Mouse (Mus musculus): ENCODE data around the gene Tnpo2. TPM values are rescaled to one million over a fixed set of nuclear protein-coding genes. Genes with fewer than 3 reads are reported as not detected.

Gene Tnpo2
- total RNA-seq, 2 experiments from 2014 or later: 13.2 to 17.7 TPM

- ATAC-seq (ENCODE audit: poor library complexity, severe bottlenecking): no peak
Measured at GRCm38 (mm10) chr8:85100076-85100665, 63.5 kb downstream of the Tnpo2 start.

Other genes with a start within 250 kb of the Tnpo2 start
- gene Nfix, start 236.6 kb upstream of the Tnpo2 start, total RNA-seq (2015): 23.8 and 26.9 TPM in 2 replicates
- gene Nfix, start 236.6 kb upstream of the Tnpo2 start, total RNA-seq (2017): 7.7 and 17.0 TPM in 2 replicates
- 1.4 and 2.6 TPM in 2 replicates for gene Dand5, start 214.1 kb upstream of the Tnpo2 start, total RNA-seq (2015)
- gene Dand5, start 214.1 kb upstream of the Tnpo2 start, total RNA-seq (2017): 0.28 and 4.4 TPM in 2 replicates
- 6.3 and 6.6 TPM in 2 replicates for gene Gadd45gip1, start 205.4 kb upstream of the Tnpo2 start, total RNA-seq (2015)
- gene Gadd45gip1, start 205.4 kb upstream of the Tnpo2 start, total RNA-seq (2017): 13.9 and 20.5 TPM in 2 replicates
- gene Rad23a, start 196.2 kb upstream of the Tnpo2 start, total RNA-seq (2015): 35.6 and 36.9 TPM in 2 replicates
- 27.6 and 29.5 TPM in 2 replicates for gene Rad23a, start 196.2 kb upstream of the Tnpo2 start, total RNA-seq (2017)
- gene Calr, start 190.0 kb upstream of the Tnpo2 start, total RNA-seq (2015): 163 and 187 TPM in 2 replicates
- gene Calr, start 190.0 kb upstream of the Tnpo2 start, total RNA-seq (2017): 821 and 830 TPM in 2 replicates
- gene Farsa, start 179.9 kb upstream of the Tnpo2 start, total RNA-seq (2015): 11.6 and 17.3 TPM in 2 replicates
- gene Farsa, start 179.9 kb upstream of the Tnpo2 start, total RNA-seq (2017): 49.7 and 53.4 TPM in 2 replicates
- 67.7 and 97.1 TPM in 2 replicates for gene Syce2, start 164.8 kb upstream of the Tnpo2 start, total RNA-seq (2015)
- 46.2 and 47.5 TPM in 2 replicates for gene Syce2, start 164.8 kb upstream of the Tnpo2 start, total RNA-seq (2017)
- gene Gcdh, start 143.0 kb upstream of the Tnpo2 start, total RNA-seq (2015): 7.4 and 8.8 TPM in 2 replicates
- 9.7 and 11.9 TPM in 2 replicates for gene Gcdh, start 143.0 kb upstream of the Tnpo2 start, total RNA-seq (2017)
- gene Klf1, start 135.0 kb upstream of the Tnpo2 start, total RNA-seq (2015): 2.0 and 5.2 TPM in 2 replicates
- gene Klf1, start 135.0 kb upstream of the Tnpo2 start, total RNA-seq (2017): 1.8 and 8.7 TPM in 2 replicates
- gene Dnase2a, start 128.4 kb upstream of the Tnpo2 start, total RNA-seq (2015): 15.2 and 30.1 TPM in 2 replicates
- 27.4 and 39.0 TPM in 2 replicates for gene Dnase2a, start 128.4 kb upstream of the Tnpo2 start, total RNA-seq (2017)
- 0.02 TPM in 1 of 2 replicates, not detected in the other for gene Mast1, start 99.6 kb upstream of the Tnpo2 start, total RNA-seq (2015)
- gene Mast1, start 99.6 kb upstream of the Tnpo2 start, total RNA-seq (2017): 0.07 and 0.08 TPM in 2 replicates
- not detected in 2 replicates for gene Rtbdn, start 89.9 kb upstream of the Tnpo2 start, total RNA-seq (2015)
- gene Rtbdn, start 89.9 kb upstream of the Tnpo2 start, total RNA-seq (2017): not detected in 2 replicates
- 3.2 TPM in 1 of 2 replicates, not detected in the other for gene Gm49661, start 67.5 kb upstream of the Tnpo2 start, total RNA-seq (2015)
- not detected in 2 replicates for gene Gm49661, start 67.5 kb upstream of the Tnpo2 start, total RNA-seq (2017)
- gene Prdx2, start 67.3 kb upstream of the Tnpo2 start, total RNA-seq (2015): 180 and 184 TPM in 2 replicates
- 230 and 256 TPM in 2 replicates for gene Prdx2, start 67.3 kb upstream of the Tnpo2 start, total RNA-seq (2017)
- gene Rnaseh2a, start 67.1 kb upstream of the Tnpo2 start, total RNA-seq (2015): 56.8 and 75.8 TPM in 2 replicates
- gene Rnaseh2a, start 67.1 kb upstream of the Tnpo2 start, total RNA-seq (2017): 41.1 and 49.0 TPM in 2 replicates
- 45.5 and 60.4 TPM in 2 replicates for gene Junb, start 58.2 kb upstream of the Tnpo2 start, total RNA-seq (2015)
- gene Junb, start 58.2 kb upstream of the Tnpo2 start, total RNA-seq (2017): 110 and 125 TPM in 2 replicates
- 0.82 and 1.1 TPM in 2 replicates for gene Hook2, start 46.3 kb upstream of the Tnpo2 start, total RNA-seq (2015)
- gene Hook2, start 46.3 kb upstream of the Tnpo2 start, total RNA-seq (2017): 3.1 and 6.6 TPM in 2 replicates
- 0.07 TPM in 1 of 2 replicates, not detected in the other for gene Best2, start 22.4 kb upstream of the Tnpo2 start, total RNA-seq (2015)
- gene Best2, start 22.4 kb upstream of the Tnpo2 start, total RNA-seq (2017): not detected in 2 replicates
- gene Asna1, start 11.6 kb upstream of the Tnpo2 start, total RNA-seq (2015): 52.5 and 64.0 TPM in 2 replicates
- 61.2 and 65.5 TPM in 2 replicates for gene Asna1, start 11.6 kb upstream of the Tnpo2 start, total RNA-seq (2017)
- gene Trir, start 10.1 kb upstream of the Tnpo2 start, total RNA-seq (2015): 138 and 141 TPM in 2 replicates
- gene Trir, start 10.1 kb upstream of the Tnpo2 start, total RNA-seq (2017): 411 and 422 TPM in 2 replicates
- gene Fbxw9, start 23.1 kb downstream of the Tnpo2 start, total RNA-seq (2015): 2.1 and 4.1 TPM in 2 replicates
- 3.0 and 3.2 TPM in 2 replicates for gene Fbxw9, start 23.1 kb downstream of the Tnpo2 start, total RNA-seq (2017)
- gene Gm5741, start 31.1 kb downstream of the Tnpo2 start, total RNA-seq (2015): not detected in 2 replicates
- gene Gm5741, start 31.1 kb downstream of the Tnpo2 start, total RNA-seq (2017): not detected in 2 replicates
- 50.9 and 55.1 TPM in 2 replicates for gene Dhps, start 34.8 kb downstream of the Tnpo2 start, total RNA-seq (2015)
- gene Dhps, start 34.8 kb downstream of the Tnpo2 start, total RNA-seq (2017): 26.9 and 30.2 TPM in 2 replicates
- 116 and 119 TPM in 2 replicates for gene Wdr83os, start 43.8 kb downstream of the Tnpo2 start, total RNA-seq (2015)
- 27.8 and 39.4 TPM in 2 replicates for gene Wdr83os, start 43.8 kb downstream of the Tnpo2 start, total RNA-seq (2017)
- gene Wdr83, start 44.4 kb downstream of the Tnpo2 start, total RNA-seq (2015): 17.0 and 20.5 TPM in 2 replicates
- 9.9 and 12.5 TPM in 2 replicates for gene Wdr83, start 44.4 kb downstream of the Tnpo2 start, total RNA-seq (2017)
- 204 TPM in 2 replicates for gene Man2b1, start 46.4 kb downstream of the Tnpo2 start, total RNA-seq (2015)
- gene Man2b1, start 46.4 kb downstream of the Tnpo2 start, total RNA-seq (2017): 159 and 161 TPM in 2 replicates
- gene Zfp791, start 86.2 kb downstream of the Tnpo2 start, total RNA-seq (2015): not detected in 2 replicates
- gene Zfp791, start 86.2 kb downstream of the Tnpo2 start, total RNA-seq (2017): not detected in 2 replicates
- gene Cks1brt, start 115.0 kb downstream of the Tnpo2 start, total RNA-seq (2015): not detected in 2 replicates
- not detected in 2 replicates for gene Cks1brt, start 115.0 kb downstream of the Tnpo2 start, total RNA-seq (2017)
- gene Olfr371, start 189.1 kb downstream of the Tnpo2 start, total RNA-seq (2015): not detected in 2 replicates
- not detected in 2 replicates for gene Olfr371, start 189.1 kb downstream of the Tnpo2 start, total RNA-seq (2017)

Data from megakaryocyte, adult 5-6 weeks (primary cell).